Mouse (Mus musculus) thymus, adult 18-20 months (tissue): ENCODE data around the gene Mdh1.
"Not testable (repeated sequence)": the region's sequence is repeated elsewhere in the genome, so short reads cannot be mapped to it uniquely, and the experiment has no call there.

Experiments used
- DNase-seq, 2 experiments: peaks; one replicate each; pipeline ENCODE4 v3.0.0; 2022; ENCODE audit warnings: mixed read lengths in 2 of 2

Gene Mdh1

GRCm38 (mm10) chr11:21542731-21543130 is 29.4 kb downstream of the Mdh1 start:
- DNase-seq = no peak

GRCm38 (mm10) chr11:21540622-21541021 is 31.5 kb downstream of the Mdh1 start:
- no peak for DNase-seq

DNA sequence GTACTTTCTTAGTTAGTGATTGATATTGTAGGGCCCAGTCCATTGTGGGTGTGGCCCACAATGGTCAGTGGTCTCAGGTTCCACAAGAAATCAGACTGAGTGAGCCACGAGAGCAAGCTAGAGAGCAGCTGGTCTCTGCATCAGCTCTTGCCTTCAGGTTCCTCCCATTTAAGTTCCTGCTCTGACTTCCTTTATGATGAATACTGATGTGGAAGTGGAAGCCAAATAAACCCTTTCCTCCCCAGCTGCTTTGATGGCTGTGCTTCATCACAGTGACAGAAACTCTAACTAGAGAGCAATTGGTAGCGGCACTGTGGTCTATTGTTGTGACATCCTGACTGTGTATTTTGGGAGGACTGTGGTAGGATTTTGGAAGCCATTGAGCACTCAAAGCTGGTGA is 32.1 kb downstream of the Mdh1 start:
- no peak for DNase-seq

DNA sequence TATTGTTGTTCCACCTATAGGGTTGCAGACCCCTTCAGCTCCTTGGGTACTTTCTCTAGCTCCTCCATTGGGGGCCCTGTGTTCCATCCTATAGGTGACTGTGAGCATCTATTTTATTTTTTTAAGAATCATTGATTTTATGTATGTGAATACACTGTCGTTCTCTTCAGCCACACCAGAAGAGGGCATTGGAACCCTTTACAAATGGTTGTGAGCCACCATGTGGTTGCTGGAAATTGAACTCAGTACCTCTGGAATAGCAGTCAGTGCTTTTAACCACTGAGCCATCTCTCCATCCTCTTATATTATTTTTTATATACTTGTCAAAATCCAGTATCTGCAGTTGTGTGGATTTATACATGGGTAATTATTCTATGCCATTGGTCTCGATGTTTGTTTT is 41.3 kb downstream of the Mdh1 start:
- not testable (repeated sequence) for DNase-seq

GRCm38 (mm10) chr11:21528676-21529394 is 43.3 kb downstream of the Mdh1 start:
- DNase-seq = no peak

GRCm38 (mm10) chr11:21517726-21518125 is 54.4 kb downstream of the Mdh1 start:
- DNase-seq = no peak

GRCm38 (mm10) chr11:21516396-21516795 is 55.8 kb downstream of the Mdh1 start:
- DNase-seq = not testable (repeated sequence)

- not testable (repeated sequence) for DNase-seq
Observed at GRCm38 (mm10) chr11:21510577-21510976, 61.6 kb downstream of the Mdh1 start.

- not testable (repeated sequence) for DNase-seq
Observed at GRCm38 (mm10) chr11:21508713-21509112, 63.5 kb downstream of the Mdh1 start.

DNA sequence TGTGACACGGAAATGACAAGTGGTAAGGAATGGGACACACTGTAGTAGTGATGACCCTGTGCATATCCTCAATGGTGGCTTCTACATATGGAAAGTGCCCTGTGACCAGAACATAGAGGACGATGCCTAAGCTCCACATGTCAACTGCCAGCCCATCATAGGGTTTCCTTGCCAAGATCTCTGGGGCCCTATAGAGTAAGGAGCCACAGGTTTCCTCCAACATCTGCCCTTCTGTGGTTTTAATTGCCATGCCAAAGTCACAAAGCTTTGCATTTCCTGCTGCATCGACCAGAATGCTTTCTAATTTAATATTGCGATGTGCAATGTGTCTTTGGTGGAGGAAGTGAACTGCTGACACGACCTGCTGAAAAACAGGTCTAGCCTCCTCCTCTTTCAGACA is 65.1 kb downstream of the Mdh1 start:
- not testable (repeated sequence) for DNase-seq
